Mouse (Mus musculus): ENCODE measurements around the gene Kcnd3. TPM values are rescaled to one million over a fixed set of nuclear protein-coding genes. Genes with fewer than 3 reads are reported as not detected.

Kcnd3 gene
- total RNA-seq (2021): 10 to 100 TPM; 40.5 to 43.4 TPM
- long read RNA-seq, full-length matches to known transcripts: 1 of 10 reads
- long read RNA-seq, partial matches to known transcripts: 2 of 10 reads
- long read RNA-seq, other reads (novel, unspliced or antisense): 7 of 10 reads

DNA sequence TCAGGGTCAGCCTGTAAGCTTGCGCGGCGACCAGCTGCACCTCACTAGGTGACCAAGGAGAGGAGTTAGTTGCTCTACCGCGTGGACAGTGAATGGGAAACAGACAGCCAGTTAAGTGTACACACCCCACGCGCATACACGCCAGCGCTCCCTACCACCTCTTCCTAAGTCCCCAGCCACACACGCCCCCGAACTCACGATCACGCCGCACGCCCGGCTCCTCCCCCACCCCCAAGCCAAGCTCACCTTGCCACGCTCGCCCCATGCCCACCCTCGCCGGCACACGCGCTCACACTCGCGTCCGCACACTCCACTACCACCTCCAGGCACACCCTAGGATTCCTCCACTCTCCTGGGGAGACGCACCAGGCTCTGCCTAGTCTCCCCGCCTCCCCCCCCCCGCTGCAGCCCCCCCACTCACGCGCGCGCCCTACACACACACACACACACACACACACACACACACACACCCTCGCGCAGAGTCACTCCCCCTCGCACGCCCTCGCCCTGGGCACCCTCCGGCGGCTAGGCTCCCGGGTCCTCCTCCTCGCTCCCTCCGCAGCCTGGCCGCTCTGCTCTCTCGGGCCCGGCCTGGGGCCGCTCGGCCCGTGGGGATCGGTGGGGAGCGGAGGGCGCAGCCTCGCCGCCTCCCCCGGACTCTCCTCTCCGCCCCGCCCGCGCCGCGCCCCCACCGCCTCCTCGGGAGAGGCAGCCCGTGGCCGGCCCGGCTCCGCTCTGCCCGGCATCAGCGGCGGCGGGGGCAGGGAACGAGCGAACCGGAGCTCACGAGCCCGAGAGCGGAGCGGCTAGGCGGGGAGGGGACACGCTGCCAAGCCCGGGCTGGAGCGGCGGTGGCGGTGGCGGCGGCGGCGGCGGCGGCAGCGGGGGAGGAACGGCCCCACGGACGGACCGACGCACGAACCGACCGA lies at the start of gene Kcnd3:
Kcnd3 (plus strand) TSS at position 704 of the 929 bp plus-strand sequence.
- peak; percentile 67 to 72 for DNase-seq (ENCODE audit: low spot score in 2 of 2)

DNA sequence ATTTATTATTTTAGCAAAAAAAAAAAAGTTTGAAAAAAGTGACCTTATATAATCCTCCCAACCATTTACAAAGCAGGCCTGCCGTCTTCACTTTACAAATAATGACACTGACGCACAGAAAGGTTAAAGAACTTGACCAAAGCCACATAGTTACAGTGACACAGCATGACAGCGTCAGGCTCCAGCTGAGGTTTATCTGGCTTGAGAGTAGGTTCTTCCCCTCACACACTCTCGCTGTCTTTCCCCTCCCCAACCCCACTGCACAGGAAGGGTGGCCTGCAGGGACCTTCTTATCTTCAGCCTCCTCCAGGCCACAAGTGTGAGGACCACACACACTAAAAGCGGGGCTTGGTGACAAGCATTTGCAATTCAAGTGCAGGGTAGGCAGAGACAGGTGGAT lies 49.5 kb upstream of the Kcnd3 start:
- no peak for DNase-seq (ENCODE audit: low spot score in 2 of 2)

DNA sequence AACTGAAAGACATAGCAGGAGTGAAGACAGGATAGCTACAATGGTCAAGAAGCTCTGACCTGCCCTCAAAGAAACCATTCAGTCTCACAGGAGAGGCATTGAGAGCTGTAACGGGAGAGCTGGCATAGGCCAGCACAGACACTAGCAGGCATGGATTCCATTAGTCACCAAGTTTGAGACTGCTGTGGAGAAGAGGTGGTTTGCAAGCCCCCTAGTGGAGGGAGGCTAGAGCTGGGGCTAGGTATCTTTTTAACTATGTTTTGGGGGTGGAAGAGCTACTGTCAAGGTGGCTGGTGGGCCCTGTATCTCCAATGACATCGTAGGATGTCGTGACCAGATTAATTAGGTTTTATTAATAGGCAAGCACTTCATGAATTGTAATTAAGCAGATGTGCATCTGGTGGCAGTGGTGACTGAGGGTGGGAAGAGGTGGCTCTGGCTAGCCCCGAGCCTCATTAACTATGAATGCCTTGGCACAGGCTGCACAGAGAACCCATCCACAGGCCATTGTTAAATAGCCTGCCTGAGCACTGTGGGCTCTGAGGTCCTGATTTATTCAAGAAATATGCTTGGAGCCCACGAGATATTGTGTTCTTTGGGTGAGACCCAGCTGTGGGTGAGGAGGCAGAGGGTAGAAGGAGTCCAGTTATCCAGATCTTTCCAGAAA lies 48.6 kb upstream of the Kcnd3 start:
- no peak for DNase-seq (ENCODE audit: low spot score in 2 of 2)

- DNase-seq (ENCODE audit: low spot score in 2 of 2): no peak
Measured at GRCm38 (mm10) chr3:105404077-105404446, 48.1 kb upstream of the Kcnd3 start.

DNA sequence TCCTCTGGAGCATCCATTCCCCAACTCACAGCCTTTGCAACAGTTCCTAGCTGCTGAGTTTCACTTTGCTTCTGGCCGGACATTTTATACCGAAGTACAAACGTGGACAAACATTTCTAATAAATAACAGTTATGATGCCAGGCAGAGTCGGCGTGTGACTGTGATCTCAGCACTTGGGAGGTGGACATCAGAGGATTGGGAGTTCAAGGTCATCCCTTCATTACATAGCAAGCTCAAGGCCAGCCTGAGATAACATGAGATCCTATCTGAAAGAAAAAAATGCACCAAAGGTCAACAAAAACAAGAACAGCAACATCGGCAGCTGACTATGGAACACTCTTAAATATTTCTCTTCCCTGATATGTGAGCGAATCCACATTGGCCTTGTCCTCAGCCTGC lies 46.6 kb upstream of the Kcnd3 start:
- DNase-seq (ENCODE audit: low spot score in 2 of 2): no peak

GRCm38 (mm10) chr3:105406036-105406435 lies 46.1 kb upstream of the Kcnd3 start:
- DNase-seq (ENCODE audit: low spot score in 2 of 2): no peak

GRCm38 (mm10) chr3:105408211-105408610 lies 43.9 kb upstream of the Kcnd3 start:
- no peak for DNase-seq (ENCODE audit: low spot score in 2 of 2)

GRCm38 (mm10) chr3:105410810-105411209 lies 41.3 kb upstream of the Kcnd3 start:
- DNase-seq (ENCODE audit: low spot score in 2 of 2): no peak

DNA sequence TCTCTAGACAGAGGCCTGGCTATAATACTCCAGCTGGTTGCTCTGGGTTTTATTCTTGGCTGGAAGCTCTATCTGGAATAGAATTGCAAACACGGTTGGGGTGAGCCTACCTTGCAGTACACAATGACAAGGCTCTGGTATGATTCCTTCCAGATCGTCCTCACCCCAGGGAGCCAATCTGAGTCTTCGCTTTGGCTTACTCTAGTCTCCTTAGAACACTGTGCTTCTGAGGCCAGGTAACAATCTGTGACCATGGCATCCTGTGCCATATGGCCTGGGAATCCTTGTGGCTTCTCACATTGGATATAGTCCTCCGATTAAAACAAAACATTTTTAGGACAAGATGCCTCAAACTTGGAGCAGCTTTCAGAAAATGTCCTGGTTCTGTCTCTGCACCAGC lies 40.4 kb upstream of the Kcnd3 start:
- no peak for DNase-seq (ENCODE audit: low spot score in 2 of 2)

- DNase-seq (ENCODE audit: low spot score in 2 of 2): peak in 1 of 2 experiments; percentile 27
Measured at GRCm38 (mm10) chr3:105412229-105412628, 39.9 kb upstream of the Kcnd3 start.

DNA sequence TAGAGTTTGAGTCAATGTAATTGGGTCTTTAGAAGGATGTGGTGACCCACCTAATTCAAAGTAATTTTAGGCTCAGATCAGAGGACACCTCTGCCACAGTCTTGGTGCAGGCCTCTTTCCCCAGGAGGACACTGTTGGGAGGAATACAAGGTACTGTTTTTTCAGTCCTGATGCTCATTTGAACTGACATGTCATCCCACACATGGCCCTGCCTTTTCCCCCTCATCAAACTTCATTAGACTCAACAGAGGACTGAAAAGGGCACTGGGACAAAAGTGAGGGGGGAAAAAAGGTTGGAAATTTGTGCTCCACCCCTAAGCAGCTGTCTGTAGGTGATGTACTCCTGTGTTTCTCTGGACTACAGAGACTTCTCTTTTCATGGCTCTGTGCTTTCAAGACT lies 39.4 kb upstream of the Kcnd3 start:
- DNase-seq (ENCODE audit: low spot score in 2 of 2): no peak

DNA sequence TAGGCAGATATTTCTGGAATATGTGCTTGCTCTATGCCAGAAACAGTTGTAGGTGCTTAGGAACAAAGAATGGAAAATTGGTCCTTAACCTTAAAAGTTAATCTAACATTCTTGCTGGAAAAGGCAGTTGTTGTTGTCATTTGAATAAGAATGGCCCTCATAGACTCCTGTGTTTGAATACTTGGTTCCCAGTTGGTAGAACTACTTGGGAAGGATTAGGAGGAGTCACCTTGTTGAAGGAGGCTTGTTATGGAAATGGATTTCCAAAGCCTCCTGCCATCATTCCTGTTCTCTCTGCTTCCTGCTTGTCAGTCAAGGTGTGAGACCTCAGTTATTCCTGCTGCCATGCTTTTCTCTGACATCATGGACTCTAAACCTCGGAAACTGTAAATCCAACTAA lies 33.7 kb upstream of the Kcnd3 start:
- DNase-seq (ENCODE audit: low spot score in 2 of 2): no peak

DNA sequence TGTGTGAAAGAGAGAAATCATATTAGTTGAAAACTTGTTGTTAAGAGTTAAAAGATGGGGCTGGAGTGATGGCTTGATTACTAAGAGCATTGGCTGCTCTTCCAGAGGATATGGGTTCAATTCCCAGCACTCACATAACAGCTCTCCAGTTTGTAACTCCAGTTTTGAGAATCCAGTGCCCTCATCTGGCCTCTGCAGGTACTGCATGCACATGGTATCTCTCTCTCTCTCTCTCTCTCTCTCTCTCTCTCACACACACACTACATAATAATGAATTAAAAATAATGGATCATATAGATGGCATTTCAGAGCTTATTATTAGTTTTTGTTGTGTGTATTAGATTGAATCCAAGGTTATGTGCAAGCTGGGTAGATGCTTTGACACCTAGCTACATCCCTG lies 29.7 kb upstream of the Kcnd3 start:
- DNase-seq (ENCODE audit: low spot score in 2 of 2): no peak

- no peak for DNase-seq (ENCODE audit: low spot score in 2 of 2)
Measured at GRCm38 (mm10) chr3:105423427-105423826, 28.7 kb upstream of the Kcnd3 start.

DNA sequence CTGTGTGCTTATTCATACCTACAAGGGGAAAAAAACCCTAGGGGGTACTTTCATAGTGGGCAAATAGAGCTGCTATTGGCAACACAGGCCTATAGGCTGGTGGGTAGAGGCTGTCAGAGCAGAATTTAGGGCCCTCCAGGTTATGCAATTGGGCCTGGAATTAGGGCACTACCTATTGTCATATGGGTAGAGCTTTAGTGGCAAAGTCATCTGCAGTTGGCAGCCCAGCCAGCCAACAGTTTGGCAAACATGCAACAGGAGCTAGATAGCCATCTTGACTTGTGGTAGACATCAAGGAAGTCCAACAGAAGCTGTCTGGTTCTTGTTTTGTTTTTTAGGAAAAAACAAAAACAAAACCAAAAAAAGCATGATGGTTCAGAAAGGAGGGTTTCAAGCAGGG lies 23.5 kb upstream of the Kcnd3 start:
- no peak for DNase-seq (ENCODE audit: low spot score in 2 of 2)

DNA sequence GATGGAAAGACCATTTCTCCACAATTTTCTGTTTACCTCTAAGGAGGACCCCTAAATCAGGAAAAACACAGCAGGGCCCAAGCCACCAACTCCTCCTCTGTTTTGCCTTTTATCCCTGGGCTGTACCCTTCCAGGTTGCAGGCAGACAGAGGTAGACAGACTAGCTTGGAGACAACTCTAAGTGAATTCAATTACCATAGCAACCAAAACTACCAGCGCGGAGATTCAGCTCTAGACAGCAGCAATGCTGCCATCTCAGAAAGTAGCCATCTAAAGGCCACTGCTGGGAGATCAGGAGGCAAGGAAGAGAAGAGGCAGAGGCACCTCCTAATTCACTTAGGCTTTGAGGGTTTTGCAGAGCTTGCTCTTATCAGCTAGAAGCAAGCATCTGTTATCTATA lies 15.7 kb upstream of the Kcnd3 start:
- peak in 1 of 2 experiments; percentile 19 for DNase-seq (ENCODE audit: low spot score in 2 of 2)

DNA sequence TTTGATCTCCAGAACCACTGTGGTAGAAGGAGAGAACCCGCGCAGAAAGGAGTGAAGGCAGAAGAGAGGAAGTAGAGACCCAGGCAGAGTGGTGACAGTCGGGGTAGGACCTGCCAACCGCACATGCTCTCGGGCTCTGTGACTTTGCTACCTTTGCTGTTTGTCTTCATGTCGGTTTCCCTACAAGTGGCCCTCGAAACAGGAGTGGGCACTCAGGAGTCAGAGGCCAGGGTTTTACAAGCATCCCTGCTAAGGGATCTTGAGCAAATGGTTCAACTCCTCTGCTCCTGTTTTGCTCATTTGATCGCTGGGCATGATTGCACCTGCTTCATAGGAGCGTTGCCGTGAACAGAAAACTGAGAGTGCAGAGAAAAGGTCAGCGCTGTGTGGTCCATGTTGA lies 15.2 kb upstream of the Kcnd3 start:
- DNase-seq (ENCODE audit: low spot score in 2 of 2): no peak

DNA sequence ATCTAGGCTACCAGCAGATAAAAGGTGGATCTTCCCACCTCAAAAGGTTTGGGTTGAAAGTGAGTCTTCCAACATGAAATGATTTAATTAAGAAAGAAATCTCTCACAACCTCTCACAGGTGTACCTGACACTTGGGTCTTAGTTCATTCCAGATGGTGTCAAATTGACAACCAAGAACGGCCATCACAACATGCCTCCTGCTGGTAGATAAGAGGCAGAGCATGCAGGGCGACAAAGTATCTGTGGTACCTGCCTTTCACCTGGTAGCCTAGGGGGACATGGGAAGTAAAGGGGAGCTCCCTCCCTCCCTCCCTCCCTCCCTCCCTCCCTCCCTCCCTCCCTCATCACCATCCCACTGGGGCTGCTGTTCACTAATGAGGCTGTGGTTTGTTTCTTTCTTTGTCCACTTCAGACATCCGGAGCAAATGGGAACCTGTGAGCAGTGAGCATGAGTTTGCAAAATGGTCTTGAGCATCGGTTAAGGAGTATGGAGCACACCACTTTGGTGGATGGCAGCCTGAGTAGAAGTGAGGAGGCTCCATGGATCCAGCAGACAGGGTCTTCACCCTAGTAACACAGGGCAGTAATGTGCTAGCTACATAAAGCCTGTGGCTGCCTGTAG lies 11.1 kb upstream of the Kcnd3 start:
- DNase-seq (ENCODE audit: low spot score in 2 of 2): no peak

DNA sequence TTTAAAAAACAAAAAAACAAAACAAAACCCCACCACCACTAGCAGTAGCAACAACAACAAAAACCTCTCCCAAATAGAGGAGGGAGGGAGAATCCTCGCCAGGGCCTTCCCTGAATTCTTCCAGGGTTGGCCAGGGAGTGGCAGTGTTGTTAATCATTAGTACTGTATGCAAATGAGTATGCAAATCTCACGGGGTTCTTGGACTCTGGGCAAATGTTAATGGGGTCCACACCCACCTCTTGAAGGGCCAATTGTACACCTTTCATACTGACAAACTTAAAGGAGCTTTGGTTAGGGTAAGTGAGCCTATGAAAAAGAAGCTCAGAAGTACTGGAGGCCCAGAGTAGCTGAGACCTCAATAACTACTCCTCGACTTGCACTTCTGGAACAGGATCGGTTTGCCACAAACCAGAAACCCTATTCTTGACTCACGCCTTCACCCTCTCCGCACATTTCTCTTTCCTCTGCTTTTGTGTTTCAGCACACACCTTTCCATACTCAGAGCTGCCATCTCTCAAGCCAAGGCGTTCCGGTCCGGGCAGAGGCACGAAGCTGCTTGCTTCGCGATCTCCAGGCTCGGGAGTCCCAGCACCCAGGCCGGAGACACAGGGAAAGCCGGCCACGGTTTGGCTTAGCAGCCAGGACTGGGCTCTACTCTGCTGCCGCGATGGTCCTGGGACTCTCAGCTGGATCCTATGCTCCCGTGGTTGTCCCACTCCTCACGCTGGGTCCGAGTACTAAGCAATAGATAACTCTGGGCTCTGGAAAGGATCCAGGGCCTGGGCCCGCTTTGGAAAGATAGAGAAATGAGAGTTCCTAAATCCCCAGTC lies 1.3 kb upstream of the Kcnd3 start:
- DNase-seq (ENCODE audit: low spot score in 2 of 2): peak; percentile 63 to 75

DNA sequence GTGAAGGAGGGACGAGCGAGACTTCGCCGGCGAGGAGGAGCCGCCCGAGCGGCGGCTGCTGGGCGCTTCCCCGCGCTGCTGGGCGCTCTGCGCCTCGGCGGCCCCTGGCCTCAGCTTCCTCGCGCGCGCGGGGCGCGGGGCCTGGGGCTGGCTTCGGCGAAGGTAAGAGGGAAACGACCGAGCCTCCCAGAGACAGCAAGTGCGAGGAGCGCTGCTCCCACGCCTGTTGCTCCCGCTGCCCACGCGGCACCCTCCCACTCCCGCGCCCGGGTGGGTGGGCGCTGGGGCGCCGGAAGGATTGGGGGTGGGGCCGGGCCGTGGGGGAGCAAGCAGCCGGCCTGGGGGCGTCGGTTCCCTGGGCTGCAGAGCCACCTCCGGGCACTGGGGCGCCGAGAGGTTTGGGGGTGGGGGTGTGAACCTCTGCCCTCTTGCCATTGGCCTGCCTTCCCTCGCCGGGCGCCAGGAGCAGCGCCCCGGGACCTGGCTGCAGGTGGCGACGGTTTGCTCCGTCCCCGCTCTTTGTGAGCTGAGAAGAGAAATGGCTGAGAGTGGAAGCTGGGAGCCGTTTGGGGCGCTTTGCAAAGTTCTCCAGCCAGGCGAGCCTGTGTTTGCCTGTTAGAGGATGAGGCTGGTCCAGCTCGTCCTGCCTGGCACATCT lies 555 bp downstream of the Kcnd3 start:
- DNase-seq (ENCODE audit: low spot score in 2 of 2): peak; percentile 46 to 64

Data from layer of hippocampus, postnatal 10 days (tissue).